Mouse (Mus musculus) layer of hippocampus, postnatal 36 days (tissue): ENCODE results near the gene Tmem259. TPM values are rescaled to one million over a fixed set of nuclear protein-coding genes. Genes with fewer than 3 reads are reported as not detected.

ENCODE experiments used
- DNase-seq, 2 experiments: peaks; one replicate each; pipeline ENCODE4 v3.0.0; 2022
- total RNA-seq, 2 experiments: library from RNA; stranded (reverse); gene quantifications; 2 replicates each; pipeline ENCODE4 v1.2.3; 2021

Tmem259 gene
- total RNA-seq: 100 to 1,000 TPM; 117 to 124 TPM

- peak; percentile 83 for DNase-seq
These were observed at the start of gene Tmem259 for GRCm38 (mm10) chr10:79984195-79984816. Tmem259 (minus strand) TSS chr10:79984330.

GRCm38 (mm10) chr10:80032799-80033480 is 48.8 kb upstream of the Tmem259 start:
- no peak for DNase-seq

- no peak for DNase-seq
These were observed 46.6 kb upstream of the Tmem259 start for GRCm38 (mm10) chr10:80030736-80031135.

- no peak for DNase-seq
These were observed 46.1 kb upstream of the Tmem259 start for GRCm38 (mm10) chr10:80030191-80030590.

- no peak for DNase-seq
These were observed 44.4 kb upstream of the Tmem259 start for GRCm38 (mm10) chr10:80028521-80028846.

- no peak for DNase-seq
These were observed 43.8 kb upstream of the Tmem259 start for GRCm38 (mm10) chr10:80027681-80028520.

- no peak for DNase-seq
These were observed 41.8 kb upstream of the Tmem259 start for GRCm38 (mm10) chr10:80025889-80026288.

GRCm38 (mm10) chr10:80025463-80025862 is 41.3 kb upstream of the Tmem259 start:
- no peak for DNase-seq

- DNase-seq: no peak
These were observed 40.9 kb upstream of the Tmem259 start for GRCm38 (mm10) chr10:80025044-80025347.

GRCm38 (mm10) chr10:80024229-80025043 is 40.3 kb upstream of the Tmem259 start:
- no peak for DNase-seq

- no peak for DNase-seq
These were observed 39.6 kb upstream of the Tmem259 start for GRCm38 (mm10) chr10:80023758-80024157.

GRCm38 (mm10) chr10:80022806-80023205 is 38.7 kb upstream of the Tmem259 start:
- DNase-seq: no peak

GRCm38 (mm10) chr10:80022164-80022563 is 38.0 kb upstream of the Tmem259 start:
- no peak for DNase-seq

GRCm38 (mm10) chr10:80021320-80021641 is 37.2 kb upstream of the Tmem259 start:
- DNase-seq: no peak

- no peak for DNase-seq
These were observed 36.6 kb upstream of the Tmem259 start for GRCm38 (mm10) chr10:80020603-80021319.

- no peak for DNase-seq
These were observed 36.1 kb upstream of the Tmem259 start for GRCm38 (mm10) chr10:80020191-80020590.

GRCm38 (mm10) chr10:80019471-80020131 is 35.5 kb upstream of the Tmem259 start:
- no peak for DNase-seq

GRCm38 (mm10) chr10:80018739-80019297 is 34.7 kb upstream of the Tmem259 start:
- DNase-seq: no peak

- DNase-seq: no peak
These were observed 33.6 kb upstream of the Tmem259 start for GRCm38 (mm10) chr10:80017771-80018170.

GRCm38 (mm10) chr10:80017361-80017760 is 33.2 kb upstream of the Tmem259 start:
- no peak for DNase-seq

GRCm38 (mm10) chr10:80016931-80017330 is 32.8 kb upstream of the Tmem259 start:
- DNase-seq: no peak
